Mouse (Mus musculus): ENCODE measurements around the gene Jpt1. TPM values are rescaled to one million over a fixed set of nuclear protein-coding genes. Genes with fewer than 3 reads are reported as not detected.
A peak's percentile ranks its signal among the peaks of the same experiment; 100 is the strongest.

Jpt1 gene
- polyA plus RNA-seq, 1 experiment: 548 TPM

DNA sequence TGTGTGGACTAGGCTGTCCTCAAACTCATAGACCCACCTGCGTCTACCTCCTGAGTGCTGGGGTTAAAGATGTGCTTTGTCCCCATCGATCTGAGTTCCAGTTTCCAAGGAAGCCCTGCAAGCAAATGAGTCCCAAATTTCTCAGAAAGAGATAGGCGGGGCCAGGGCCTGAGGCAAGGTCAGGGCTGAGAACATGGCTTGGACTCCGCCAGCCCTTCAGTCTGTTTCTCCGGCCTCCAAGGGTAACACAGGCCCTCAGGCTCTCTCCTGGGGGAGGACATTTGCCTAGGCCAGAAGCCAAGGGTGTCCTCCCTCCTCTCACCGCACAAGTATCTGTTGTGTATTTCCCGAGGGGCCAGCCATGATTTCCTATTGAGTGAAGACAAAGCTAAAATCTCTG, 42.0 kb downstream of the Jpt1 start:
- TF ChIP-seq CTCF (IDR thresholded peaks at IDR 0.05; ENCODE audit: control insufficient read depth, insufficient read depth, insufficient replicate concordance, low read depth, low read length) (no peak), POLR2A (IDR thresholded peaks at IDR 0.05; ENCODE audit: control insufficient read depth, low read depth, low read length) (0 out of 2 replicates have a peak, but pooled peaks have one; percentile 17)
- Histone ChIP-seq H3K4me3 (ENCODE audit: control insufficient read depth, low read depth, low read length) (no peak overlapping the region), H3K4me1 (ENCODE audit: control insufficient read depth, insufficient read depth, low read length) (peaks cover 24% of the 10 kb centered on the region)

DNA sequence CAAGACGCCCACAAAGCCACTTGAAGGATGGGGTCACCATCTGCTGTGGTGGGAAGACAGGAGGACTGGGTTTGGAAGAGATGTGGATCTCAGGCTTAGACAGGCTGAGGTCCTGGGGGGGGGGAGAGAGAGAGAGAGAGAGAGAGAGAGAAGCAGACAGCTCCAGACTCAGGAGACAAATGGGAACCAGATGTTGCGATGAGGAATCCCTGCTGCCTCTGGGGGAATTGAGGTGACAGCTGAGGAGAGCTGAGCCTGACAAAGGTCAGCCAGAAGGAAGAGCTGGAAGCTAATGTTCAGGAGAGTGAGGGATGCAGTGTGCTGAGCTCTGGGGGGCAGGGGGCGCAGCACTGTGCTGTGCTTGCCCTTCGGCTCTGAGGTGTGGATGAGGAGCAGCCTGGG, 47.0 kb downstream of the Jpt1 start:
- TF ChIP-seq POLR2A (IDR thresholded peaks at IDR 0.05; ENCODE audit: control insufficient read depth, low read depth, low read length) (no peak), CTCF (IDR thresholded peaks at IDR 0.05; ENCODE audit: control insufficient read depth, insufficient read depth, insufficient replicate concordance, low read depth, low read length) (no peak)
- no peaks in the 10 kb centered on the region for H3K27me3 ChIP-seq (ENCODE audit: control insufficient read depth, insufficient read depth, low read length)
- H3K4me3 ChIP-seq (ENCODE audit: control insufficient read depth, low read depth, low read length): no peak overlapping the region
- H3K36me3 ChIP-seq (ENCODE audit: control insufficient read depth, insufficient read depth, low read length): no peaks in the 10 kb centered on the region
- no peak overlapping the region for H3K27ac ChIP-seq (ENCODE audit: control insufficient read depth, insufficient read depth, low read depth, low read length)
- H3K4me1 ChIP-seq (ENCODE audit: control insufficient read depth, insufficient read depth, low read length): peaks cover 7% of the 10 kb centered on the region

More for the DNA sequence above, 42.0 kb downstream of the Jpt1 start:
- no peaks in the 10 kb centered on the region for H3K27me3 ChIP-seq (ENCODE audit: control insufficient read depth, insufficient read depth, low read length)
- H3K27ac ChIP-seq (ENCODE audit: control insufficient read depth, insufficient read depth, low read depth, low read length): peak overlapping the region; percentile 55
- no peaks in the 10 kb centered on the region for H3K36me3 ChIP-seq (ENCODE audit: control insufficient read depth, insufficient read depth, low read length)

DNA sequence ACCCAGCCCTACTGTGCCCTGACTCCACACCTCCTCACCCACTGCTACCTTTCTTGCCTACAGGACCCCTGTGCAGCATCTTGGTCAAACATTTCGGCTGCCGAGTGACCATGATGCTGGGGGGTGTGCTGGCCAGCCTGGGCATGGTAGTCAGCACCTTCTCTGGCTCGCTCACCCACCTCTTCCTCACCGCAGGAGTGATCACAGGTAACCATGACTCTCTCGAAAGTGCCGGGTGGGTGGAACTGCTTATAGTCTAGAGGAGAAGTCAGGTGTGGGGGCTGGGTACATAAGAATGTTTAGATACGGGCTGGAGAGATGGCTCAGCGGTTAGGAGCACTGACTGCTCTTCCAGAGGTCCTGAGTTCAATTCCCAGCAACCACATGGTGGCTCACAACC, 49.3 kb downstream of the Jpt1 start:
- no peak overlapping the region for H3K4me3 ChIP-seq (ENCODE audit: control insufficient read depth, low read depth, low read length)
- no peak overlapping the region for H3K27ac ChIP-seq (ENCODE audit: control insufficient read depth, insufficient read depth, low read depth, low read length)
- H3K27me3 ChIP-seq (ENCODE audit: control insufficient read depth, insufficient read depth, low read length): no peaks in the 10 kb centered on the region
- peaks cover 7% of the 10 kb centered on the region for H3K4me1 ChIP-seq (ENCODE audit: control insufficient read depth, insufficient read depth, low read length)
- TF ChIP-seq CTCF (IDR thresholded peaks at IDR 0.05; ENCODE audit: control insufficient read depth, insufficient read depth, insufficient replicate concordance, low read depth, low read length): no peak
- no peak for TF ChIP-seq POLR2A (IDR thresholded peaks at IDR 0.05; ENCODE audit: control insufficient read depth, low read depth, low read length)
- H3K36me3 ChIP-seq (ENCODE audit: control insufficient read depth, insufficient read depth, low read length): no peaks in the 10 kb centered on the region

DNA sequence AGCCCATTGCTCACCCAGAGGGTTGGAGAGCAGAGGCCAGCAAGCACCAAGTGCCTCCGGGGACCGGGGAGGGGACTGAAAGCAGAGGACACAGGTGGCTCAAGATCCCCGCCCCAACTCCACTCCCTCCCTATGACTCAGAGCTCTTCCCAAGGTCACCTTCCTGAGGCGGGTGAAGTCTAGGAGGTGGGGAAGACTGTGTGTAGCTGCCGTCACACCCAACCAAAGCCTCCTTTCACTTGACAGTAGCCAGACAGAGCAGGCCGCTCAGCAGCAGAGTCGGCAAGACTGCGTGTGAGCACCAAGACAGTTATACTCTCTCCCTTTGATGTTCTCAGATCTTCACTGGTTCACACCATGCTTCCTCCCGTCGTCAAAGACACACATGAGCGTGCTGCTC, 50.8 kb downstream of the Jpt1 start:
- no peaks in the 10 kb centered on the region for H3K36me3 ChIP-seq (ENCODE audit: control insufficient read depth, insufficient read depth, low read length)
- no peaks in the 10 kb centered on the region for H3K27me3 ChIP-seq (ENCODE audit: control insufficient read depth, insufficient read depth, low read length)
- no peaks in the 10 kb centered on the region for H3K4me1 ChIP-seq (ENCODE audit: control insufficient read depth, insufficient read depth, low read length)
- H3K4me3 ChIP-seq (ENCODE audit: control insufficient read depth, low read depth, low read length): no peak overlapping the region
- H3K27ac ChIP-seq (ENCODE audit: control insufficient read depth, insufficient read depth, low read depth, low read length): no peak overlapping the region
- TF ChIP-seq POLR2A (IDR thresholded peaks at IDR 0.05; ENCODE audit: control insufficient read depth, low read depth, low read length) (no peak), CTCF (IDR thresholded peaks at IDR 0.05; ENCODE audit: control insufficient read depth, insufficient read depth, insufficient replicate concordance, low read depth, low read length) (no peak)

DNA sequence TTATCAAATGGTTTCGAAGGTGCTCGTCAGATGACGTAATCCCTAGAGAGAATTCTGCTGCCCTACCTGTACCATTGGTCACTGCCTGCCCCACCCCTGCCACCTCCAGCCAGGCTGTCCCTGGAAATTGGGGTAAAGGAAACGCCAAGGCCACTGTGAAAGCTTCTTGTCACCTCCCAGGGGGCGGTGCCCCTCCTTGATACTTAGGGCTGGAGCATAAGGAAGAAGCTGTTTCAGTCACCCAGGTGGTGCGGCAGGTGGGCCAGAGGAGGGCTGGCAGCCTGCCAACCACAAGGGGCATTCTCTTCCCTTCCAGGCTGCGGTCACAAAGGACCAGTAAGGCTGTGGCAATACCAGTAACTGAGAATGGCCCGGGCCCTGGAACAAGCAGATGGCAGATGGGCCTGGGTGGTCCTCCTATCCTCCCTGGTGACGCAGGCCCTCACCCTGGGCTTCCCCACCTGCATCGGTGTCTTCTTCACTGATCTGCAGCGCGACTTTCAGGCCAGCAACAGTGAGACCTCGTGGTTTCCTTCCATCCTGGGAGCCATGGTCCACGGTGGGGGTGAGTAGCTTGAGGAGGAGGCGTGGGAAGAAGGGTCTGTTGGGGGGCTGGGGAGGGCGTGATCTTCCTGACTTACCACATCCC, 51.8 kb downstream of the Jpt1 start, which contains the start of gene Slc16a5:
Gene Slc16a5, plus strand, starts transcription at position 232 of the 649 bp plus-strand sequence.
- H3K36me3 ChIP-seq (ENCODE audit: control insufficient read depth, insufficient read depth, low read length): no peaks in the 10 kb centered on the region
- no peaks in the 10 kb centered on the region for H3K27me3 ChIP-seq (ENCODE audit: control insufficient read depth, insufficient read depth, low read length)
- H3K4me1 ChIP-seq (ENCODE audit: control insufficient read depth, insufficient read depth, low read length): no peaks in the 10 kb centered on the region
- no peak within 1 kb of the TSS for H3K27ac ChIP-seq (ENCODE audit: control insufficient read depth, insufficient read depth, low read depth, low read length)
- no peak within 1 kb of the TSS for H3K4me3 ChIP-seq (ENCODE audit: control insufficient read depth, low read depth, low read length)
- TF ChIP-seq CTCF (IDR thresholded peaks at IDR 0.05; ENCODE audit: control insufficient read depth, insufficient read depth, insufficient replicate concordance, low read depth, low read length) (no peak), POLR2A (IDR thresholded peaks at IDR 0.05; ENCODE audit: control insufficient read depth, low read depth, low read length) (no peak)

DNA sequence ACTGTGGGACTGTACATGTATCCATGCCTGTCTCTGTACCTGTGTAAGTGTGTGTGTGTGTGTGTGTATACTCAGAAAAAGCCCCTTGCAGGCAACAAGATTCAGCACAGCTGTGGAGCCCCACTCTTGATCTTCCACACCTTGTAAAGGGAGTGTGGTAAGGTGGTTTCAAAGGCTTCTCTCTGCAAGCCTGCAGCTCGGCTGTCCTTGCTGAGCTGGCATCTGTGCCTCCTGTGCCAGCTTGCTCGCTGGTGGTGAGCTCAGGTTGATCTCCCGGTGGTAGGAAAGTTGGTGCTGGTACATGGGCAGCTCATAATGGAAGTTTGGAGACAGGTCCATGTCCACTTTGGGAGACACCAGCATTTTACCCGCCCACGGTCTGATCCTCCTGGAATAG, 52.3 kb downstream of the Jpt1 start:
- no peak overlapping the region for H3K4me3 ChIP-seq (ENCODE audit: control insufficient read depth, low read depth, low read length)
- no peaks in the 10 kb centered on the region for H3K27me3 ChIP-seq (ENCODE audit: control insufficient read depth, insufficient read depth, low read length)
- no peaks in the 10 kb centered on the region for H3K4me1 ChIP-seq (ENCODE audit: control insufficient read depth, insufficient read depth, low read length)
- H3K27ac ChIP-seq (ENCODE audit: control insufficient read depth, insufficient read depth, low read depth, low read length): no peak overlapping the region
- no peak for TF ChIP-seq POLR2A (IDR thresholded peaks at IDR 0.05; ENCODE audit: control insufficient read depth, low read depth, low read length)
- no peak for TF ChIP-seq CTCF (IDR thresholded peaks at IDR 0.05; ENCODE audit: control insufficient read depth, insufficient read depth, insufficient replicate concordance, low read depth, low read length)
- H3K36me3 ChIP-seq (ENCODE audit: control insufficient read depth, insufficient read depth, low read length): no peaks in the 10 kb centered on the region

DNA sequence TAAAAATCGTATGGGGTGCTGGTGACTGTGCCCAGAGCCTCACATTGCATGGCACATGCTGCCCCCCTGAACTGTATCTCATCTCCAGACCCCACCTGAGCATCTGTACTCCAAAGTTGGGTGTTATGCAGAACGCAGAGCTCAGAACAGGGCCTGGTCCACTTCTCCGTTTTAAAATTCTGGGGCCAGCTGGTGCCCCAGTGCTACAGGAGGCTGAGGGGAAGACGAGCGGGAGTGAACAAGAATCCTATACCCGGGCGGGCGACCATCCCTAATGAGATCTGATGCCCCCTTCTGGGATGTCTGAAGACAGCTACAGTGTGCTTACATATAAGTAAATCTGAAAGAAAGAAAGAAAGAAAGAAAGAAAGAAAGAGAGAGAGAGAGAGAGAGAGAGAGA, 53.2 kb downstream of the Jpt1 start:
- no peak overlapping the region for H3K4me3 ChIP-seq (ENCODE audit: control insufficient read depth, low read depth, low read length)
- no peak overlapping the region for H3K27ac ChIP-seq (ENCODE audit: control insufficient read depth, insufficient read depth, low read depth, low read length)
- no peaks in the 10 kb centered on the region for H3K36me3 ChIP-seq (ENCODE audit: control insufficient read depth, insufficient read depth, low read length)
- no peaks in the 10 kb centered on the region for H3K27me3 ChIP-seq (ENCODE audit: control insufficient read depth, insufficient read depth, low read length)
- H3K4me1 ChIP-seq (ENCODE audit: control insufficient read depth, insufficient read depth, low read length): no peaks in the 10 kb centered on the region
- TF ChIP-seq POLR2A (IDR thresholded peaks at IDR 0.05; ENCODE audit: control insufficient read depth, low read depth, low read length): no peak
- TF ChIP-seq CTCF (IDR thresholded peaks at IDR 0.05; ENCODE audit: control insufficient read depth, insufficient read depth, insufficient replicate concordance, low read depth, low read length): no peak
